Mouse (Mus musculus) Muller cell, postnatal 12 days (primary cell): ENCODE measurements at regions not wholly inside any gene's neighbourhood (a gene's known extent, or its start where the extent isn't known, plus 50 kb on each side); places are given as distances from the start of the nearest gene placed in this dataset.

Source experiments
- DNase-seq: peaks from one replicate; pipeline ENCODE4 v3.0.0-alpha.2; 2015; ENCODE audit errors: inconsistent ontology term

DNA sequence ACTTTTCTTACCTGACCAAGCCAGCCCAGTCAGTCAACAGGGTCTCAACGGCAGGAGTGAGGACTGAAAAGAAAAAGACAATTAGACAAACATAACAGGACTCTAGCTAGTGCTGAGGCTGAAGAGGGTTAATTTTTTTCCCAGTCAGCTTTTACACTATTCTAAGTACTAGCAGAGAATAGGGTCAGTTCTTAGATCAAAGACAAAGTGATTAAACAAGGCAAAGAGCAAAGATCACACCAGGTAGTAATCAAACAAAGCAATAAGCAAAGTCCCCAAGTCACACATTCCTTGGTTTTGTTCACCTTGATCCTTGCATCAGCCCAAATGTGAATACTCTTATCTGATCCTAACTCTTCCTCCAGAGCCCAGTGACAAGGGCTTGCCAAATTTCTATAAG lies 267.8 kb upstream of the Tsc22d2 start:
- DNase-seq, result no peak

GRCm38 (mm10) chr3:58153141-58153540 lies 261.4 kb upstream of the Tsc22d2 start:
- no peak for DNase-seq

- peak; percentile 61 for DNase-seq
Observed at GRCm38 (mm10) chr3:58153874-58154756, 260.4 kb upstream of the Tsc22d2 start.

GRCm38 (mm10) chr3:58159384-58159783 lies 255.1 kb upstream of the Tsc22d2 start:
- peak; percentile 26 for DNase-seq

DNA sequence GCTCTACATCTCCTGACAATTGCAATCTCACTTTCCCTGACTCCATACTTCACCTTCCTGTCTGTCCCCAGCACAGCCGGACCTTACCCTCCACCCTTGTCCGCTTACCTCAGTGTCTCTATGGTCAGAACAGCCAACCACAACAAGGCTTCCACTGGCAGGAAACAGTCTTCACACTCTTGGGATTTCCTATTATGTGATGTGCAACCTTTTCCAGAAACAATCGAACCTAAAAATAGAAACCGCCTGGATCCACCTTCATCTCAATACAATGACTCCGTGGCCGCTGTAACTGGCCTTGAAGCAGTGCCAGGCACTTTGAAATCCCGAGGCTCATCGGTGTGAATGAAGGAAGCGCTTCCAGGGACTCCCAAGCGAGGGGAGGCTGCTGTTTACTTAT lies 252.3 kb upstream of the Tsc22d2 start:
- peak; percentile 27 for DNase-seq

DNA sequence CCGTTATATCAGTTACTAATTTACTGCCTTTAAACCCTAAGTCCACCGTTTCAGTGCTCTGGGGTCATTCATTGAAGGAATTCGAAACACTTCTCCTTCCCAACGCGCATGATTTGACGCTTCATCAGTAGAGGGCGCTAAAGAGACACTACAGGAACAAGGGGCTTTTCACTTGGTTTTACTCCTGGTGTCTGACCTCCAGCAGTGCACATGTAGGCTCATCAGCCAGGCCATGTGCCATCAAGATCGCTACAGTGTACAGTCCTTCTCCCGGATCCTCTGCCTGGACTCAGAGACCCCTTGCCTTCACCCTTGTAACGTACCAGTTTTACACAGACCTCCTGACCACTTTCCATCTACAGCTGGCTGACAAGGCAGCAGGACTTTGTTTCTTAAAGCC lies 250.7 kb upstream of the Tsc22d2 start:
- DNase-seq, result peak; percentile 76

DNA sequence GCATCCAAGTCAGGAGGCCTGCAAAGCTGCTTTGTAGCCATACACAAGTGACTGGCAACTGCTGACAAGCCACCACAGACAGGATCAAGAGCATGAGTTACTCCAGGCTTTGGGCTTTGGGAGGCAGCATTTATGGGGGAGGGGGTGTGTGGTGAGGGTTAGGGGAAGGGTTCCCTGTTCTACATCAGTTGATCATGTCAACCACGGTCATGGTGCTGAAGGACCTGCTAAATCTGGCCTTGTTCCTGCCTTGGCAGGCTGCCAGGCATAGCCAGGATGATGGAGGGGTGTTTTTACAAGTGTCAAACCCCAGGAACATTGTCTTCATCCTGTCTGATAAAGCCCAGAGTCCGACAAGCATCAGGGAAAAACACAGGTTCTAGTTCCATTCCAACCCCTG lies 247.9 kb upstream of the Tsc22d2 start:
- no peak for DNase-seq

DNA sequence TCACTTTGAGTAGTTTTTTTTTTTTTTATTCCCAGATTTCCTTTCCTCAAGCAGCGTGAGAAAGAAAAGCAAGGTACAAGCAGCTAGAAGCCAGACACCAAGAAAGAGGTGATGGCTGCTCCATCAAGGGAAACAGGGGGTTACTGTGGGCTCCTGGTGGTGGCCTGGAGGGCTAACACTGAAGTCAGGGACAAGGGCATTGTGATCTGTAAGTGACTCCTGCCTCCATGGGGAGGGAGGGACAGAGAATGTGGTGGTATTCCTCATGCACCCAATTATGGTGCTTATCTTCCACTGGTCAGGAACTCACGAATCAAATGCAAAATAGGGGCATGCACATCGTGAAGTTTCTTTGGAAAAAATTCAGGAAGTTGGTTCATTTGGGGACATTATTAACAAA lies 247.4 kb upstream of the Tsc22d2 start:
- DNase-seq, result no peak

DNA sequence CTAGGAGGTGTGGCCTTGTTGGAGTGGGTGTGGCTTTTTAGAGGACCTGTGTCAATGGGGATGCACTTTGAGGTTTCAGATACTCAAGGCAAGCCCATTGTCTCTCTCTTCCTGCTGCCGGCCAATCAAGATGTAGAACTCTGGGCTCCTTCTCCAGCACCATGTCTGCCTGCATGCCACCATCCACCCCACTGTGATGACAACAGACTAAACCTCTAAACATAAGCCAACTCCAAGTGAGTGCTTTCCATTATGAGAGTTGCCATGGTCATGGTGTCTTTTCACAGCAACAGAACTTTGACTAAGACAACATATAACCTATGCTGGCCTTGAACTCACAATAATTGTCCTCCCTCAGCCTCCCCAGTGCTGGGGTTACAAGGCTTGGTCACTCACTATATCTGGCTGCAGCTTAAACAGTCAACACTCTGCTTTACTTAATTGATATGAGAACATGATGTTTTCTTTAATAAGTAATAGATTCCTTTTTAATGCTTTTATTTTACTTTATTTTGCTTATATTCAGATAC lies 246.7 kb upstream of the Tsc22d2 start:
- no peak for DNase-seq

DNA sequence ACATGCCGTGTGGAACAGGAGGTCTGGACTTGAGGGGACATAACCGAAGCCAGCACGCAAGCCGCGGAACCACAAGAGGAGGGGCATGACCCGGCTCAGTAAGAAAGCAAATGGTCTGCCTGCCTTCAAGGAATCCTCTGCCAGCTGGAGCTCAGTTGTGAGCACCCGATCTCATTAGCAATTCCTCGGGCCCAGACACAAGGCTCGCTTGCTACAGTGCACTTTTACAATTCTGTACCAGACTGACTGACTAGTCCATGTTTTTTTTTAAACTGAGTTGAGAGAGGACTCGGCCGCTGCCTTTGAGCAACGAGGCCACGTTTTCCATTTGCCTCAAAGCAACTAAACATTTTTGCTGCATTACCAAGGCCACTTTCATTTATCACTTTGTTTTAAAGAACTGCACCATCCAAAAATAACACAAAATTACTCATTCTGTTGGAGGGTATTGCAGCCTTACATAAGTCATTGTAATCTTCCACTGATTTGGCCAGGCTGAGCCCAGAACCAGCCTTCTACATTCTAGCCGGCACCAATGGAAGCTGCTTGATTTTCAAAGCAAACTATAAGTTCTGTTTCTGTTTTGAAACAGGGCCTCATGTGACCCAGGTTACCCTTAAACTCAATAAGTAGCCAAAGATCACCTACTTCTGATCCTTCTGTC lies 245.9 kb upstream of the Tsc22d2 start:
- DNase-seq, result peak; percentile 92

GRCm38 (mm10) chr3:58169786-58170185 lies 244.7 kb upstream of the Tsc22d2 start:
- no peak for DNase-seq

DNA sequence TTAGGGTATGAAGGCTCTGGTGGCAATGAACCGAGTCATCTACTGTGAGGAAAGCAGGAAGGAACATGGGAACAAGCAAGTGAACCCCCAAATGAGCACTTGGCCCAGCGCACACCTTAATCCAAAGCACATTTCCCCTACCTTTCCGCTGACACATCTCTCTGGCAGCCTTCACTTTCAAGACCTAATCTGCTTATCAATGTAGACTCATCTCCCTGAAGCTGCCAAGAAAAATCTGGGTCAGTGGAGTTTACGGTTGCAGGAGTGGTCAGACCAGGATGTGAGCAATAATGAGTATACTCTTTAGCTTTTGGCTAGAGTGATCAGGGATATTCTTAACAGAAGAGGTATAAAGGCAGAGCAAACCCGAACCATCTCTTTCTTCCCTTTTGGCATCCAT lies 242.4 kb upstream of the Tsc22d2 start:
- peak; percentile 84 for DNase-seq

DNA sequence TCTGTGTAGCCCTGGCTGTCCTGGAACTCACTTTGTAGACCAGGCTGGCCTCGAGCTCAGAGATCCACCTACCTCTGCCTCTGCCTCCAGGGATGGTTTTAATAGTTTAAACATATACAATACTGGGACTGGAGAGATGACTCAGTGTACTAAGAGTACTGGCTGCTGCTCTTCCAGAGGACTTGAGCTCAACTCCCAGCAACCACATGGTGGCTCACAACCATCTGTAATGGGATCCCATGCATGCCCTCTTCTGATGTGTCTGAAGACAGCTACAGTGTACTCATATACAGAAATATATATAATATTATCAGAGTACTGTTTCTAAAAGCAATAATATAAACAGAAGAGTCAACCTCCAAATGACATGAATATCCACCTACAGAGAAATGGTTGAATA lies 240.7 kb upstream of the Tsc22d2 start:
- DNase-seq, result no peak

DNA sequence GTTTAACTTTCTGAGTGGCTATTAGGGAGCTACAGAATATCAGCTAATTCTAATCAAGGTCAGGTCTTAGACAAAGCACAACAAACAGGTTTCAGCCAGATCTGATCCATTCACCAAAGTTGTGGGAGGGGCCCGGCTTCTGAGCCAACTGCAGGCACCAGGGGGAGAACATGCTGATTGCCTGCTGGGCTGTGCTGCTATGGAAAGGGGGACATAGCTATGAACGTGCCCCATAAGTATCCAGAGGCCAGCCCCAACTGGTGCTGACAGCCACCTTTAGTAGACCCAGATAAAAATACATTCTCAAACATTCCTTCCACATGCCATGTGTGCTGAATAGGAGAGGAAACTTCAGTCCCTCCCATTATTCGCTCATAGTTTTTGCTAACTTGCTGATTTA lies 232.8 kb upstream of the Tsc22d2 start:
- DNase-seq, result no peak

GRCm38 (mm10) chr3:58182299-58182698 lies 232.2 kb upstream of the Tsc22d2 start:
- DNase-seq, result no peak

GRCm38 (mm10) chr3:58183279-58183678 lies 231.2 kb upstream of the Tsc22d2 start:
- DNase-seq, result no peak

GRCm38 (mm10) chr3:58200462-58200861 lies 214.1 kb upstream of the Tsc22d2 start:
- DNase-seq, result no peak

DNA sequence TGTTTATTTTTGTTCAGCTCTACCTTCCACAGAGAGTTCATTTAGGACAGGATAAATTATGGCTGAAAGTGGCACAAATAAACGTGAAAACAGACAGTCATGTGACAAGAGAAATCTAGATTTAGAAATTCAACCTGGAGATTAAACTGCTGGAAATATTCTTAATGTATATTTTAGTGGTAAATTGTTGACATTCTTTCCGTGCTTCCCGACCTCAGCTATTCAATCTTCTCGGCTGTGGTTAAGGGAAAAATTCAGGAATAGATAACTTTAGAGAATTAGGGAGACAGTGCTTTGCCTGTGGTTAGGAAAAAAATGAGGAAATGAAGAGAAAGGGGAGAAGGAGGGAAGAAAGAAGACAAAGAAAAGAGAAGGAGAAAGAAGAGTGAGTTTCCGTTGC lies 211.7 kb upstream of the Tsc22d2 start:
- DNase-seq, result peak; percentile 40

DNA sequence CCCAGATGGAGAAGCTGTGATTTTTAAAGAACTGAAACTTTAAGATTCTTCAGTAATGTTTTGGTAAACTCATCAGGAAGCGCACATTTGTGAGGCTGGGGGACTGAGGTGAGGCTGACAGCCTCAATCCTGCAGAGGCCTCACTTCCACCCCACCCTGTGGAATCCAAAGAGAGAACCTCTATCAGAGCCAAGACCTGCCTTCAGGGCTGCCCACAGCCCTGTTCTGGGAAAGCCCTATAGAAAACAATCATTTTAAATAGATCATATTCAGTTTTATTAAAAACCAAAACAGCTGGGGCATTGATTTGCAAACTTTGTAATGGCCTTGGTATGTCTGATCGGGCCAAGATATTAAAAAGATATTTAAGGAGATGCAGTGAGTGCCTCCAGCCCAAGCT lies 210.7 kb upstream of the Tsc22d2 start:
- DNase-seq, result no peak

GRCm38 (mm10) chr3:58205526-58205925 lies 209.0 kb upstream of the Tsc22d2 start:
- no peak for DNase-seq

DNA sequence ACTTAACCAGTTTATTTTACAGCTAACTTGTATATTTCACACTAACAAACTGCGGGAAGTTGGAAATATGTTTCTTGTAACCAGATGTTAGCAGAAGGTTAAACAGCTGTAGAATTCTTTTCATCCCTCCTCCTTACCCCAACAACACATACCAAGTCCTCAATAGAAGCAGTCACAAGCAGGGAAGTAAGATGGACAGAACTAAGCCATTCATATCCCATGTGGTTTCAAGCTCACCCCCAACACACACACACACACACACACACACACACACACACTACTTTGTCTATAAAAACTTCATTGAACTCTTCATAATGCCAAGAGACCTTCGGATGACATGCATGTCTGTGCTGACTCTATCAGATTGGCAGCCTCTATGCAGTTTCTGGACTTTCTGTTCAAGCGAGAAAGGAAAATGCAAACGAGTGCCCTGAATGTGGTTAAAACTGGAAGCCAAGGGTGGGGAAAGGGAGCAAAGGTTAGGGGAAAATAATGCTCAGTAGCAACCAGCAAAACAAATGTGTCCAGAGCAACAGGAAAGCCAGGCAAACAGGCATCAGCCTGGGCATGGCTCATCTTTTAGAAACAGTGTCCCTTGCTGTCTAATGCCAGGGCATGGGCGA lies 207.6 kb upstream of the Tsc22d2 start:
- peak; percentile 85 for DNase-seq

- DNase-seq, result no peak
Observed at GRCm38 (mm10) chr3:58211016-58211415, 203.5 kb upstream of the Tsc22d2 start.

GRCm38 (mm10) chr3:58224696-58225095 lies 189.8 kb upstream of the Tsc22d2 start:
- DNase-seq, result no peak
